Comparison of ENCODE assay signal across 14 mouse cellular contexts in genomic region chr1:88228121-88228520, GRCm38 (mm10). TPM values are rescaled to one million over a fixed set of nuclear protein-coding genes. Genes with fewer than 3 reads are reported as not detected.
DNase-seq lines count a peak whose midpoint lies in the region; ATAC-seq lines count a peak whose summit lies in the region.
"Had no signal": no experiment of that assay in that cellular context is flagged by ENCODE, and none has a peak within 500 bp of the region (broad histone marks: within the 10 kb centered on the region; RNA-seq: fewer than 3 reads in every experiment).

No protein-coding gene starts in this region.

- ATAC-seq in limb, embryonic 13.5 days (ENCODE audit: low FRiP score, low read depth): 0 out of 2 replicates have a peak, but pooled peaks have one; percentile 12
- ATAC-seq: intestine, embryonic 16.5 days had no signal

- no peak overlapping the region for H3K4me2 ChIP-seq in limb, embryonic 13.5 days (replicated peaks)
- H3K4me2 ChIP-seq: forebrain, embryonic 12.5 days; midbrain, embryonic 12.5 days had no signal

- no peaks in the 10 kb centered on the region for H3K36me3 ChIP-seq in limb, embryonic 13.5 days
- no peaks in the 10 kb centered on the region for H3K36me3 ChIP-seq in limb, embryonic 10.5 days
- H3K36me3 ChIP-seq: forebrain, embryonic 12.5 days; midbrain, embryonic 12.5 days had no signal

- DNase-seq in adrenal gland, postnatal 14 days: peak; percentile 6
- DNase-seq in adrenal gland, adult 8-10 months: no peak
- DNase-seq in limb, embryonic 10.5 days (ENCODE audit: low spot score): no peak
- peak; percentile 30 to 75 for DNase-seq in spleen, postnatal 4 days (ENCODE audit: low spot score in 2 of 2)
- DNase-seq in spleen, postnatal 14 days (ENCODE audit: low spot score in 2 of 2): no peak
- DNase-seq in urinary bladder, postnatal 14 days (ENCODE audit: low spot score): peak; percentile 25
- DNase-seq in layer of hippocampus, postnatal 10 days (ENCODE audit: low spot score in 2 of 2): no peak
- DNase-seq: layer of hippocampus, adult 9-11 months had no signal

- WGBS in limb, embryonic 13.5 days: 71% methylated on average over 7 of the region's 7 CpGs
- WGBS in limb, embryonic 10.5 days: 70% methylated on average over 7 of the region's 7 CpGs

- H3K27ac ChIP-seq in limb, embryonic 13.5 days: no peak overlapping the region
- no peak overlapping the region for H3K27ac ChIP-seq in limb, embryonic 10.5 days
- H3K27ac ChIP-seq: forebrain, embryonic 12.5 days; midbrain, embryonic 12.5 days had no signal

- no peaks in the 10 kb centered on the region for H3K4me1 ChIP-seq in limb, embryonic 13.5 days
- no peaks in the 10 kb centered on the region for H3K4me1 ChIP-seq in limb, embryonic 10.5 days
- H3K4me1 ChIP-seq: forebrain, embryonic 12.5 days; midbrain, embryonic 12.5 days had no signal

- no peaks in the 10 kb centered on the region for H3K27me3 ChIP-seq in limb, embryonic 13.5 days
- H3K27me3 ChIP-seq in limb, embryonic 10.5 days (ENCODE audit: low read depth, poor library complexity, severe bottlenecking): no peaks in the 10 kb centered on the region
- H3K27me3 ChIP-seq: forebrain, embryonic 12.5 days; midbrain, embryonic 12.5 days had no signal

- no peak overlapping the region for H3K9ac ChIP-seq in limb, embryonic 13.5 days
- H3K9ac ChIP-seq: forebrain, embryonic 12.5 days; midbrain, embryonic 12.5 days had no signal

- no peak overlapping the region for H3K4me3 ChIP-seq in limb, embryonic 13.5 days
- H3K4me3 ChIP-seq in limb, embryonic 10.5 days: no peak overlapping the region
- H3K4me3 ChIP-seq: forebrain, embryonic 12.5 days; midbrain, embryonic 12.5 days had no signal

- peaks cover 79% of the 10 kb centered on the region for H3K9me3 ChIP-seq in limb, embryonic 13.5 days
- peaks cover 73% of the 10 kb centered on the region for H3K9me3 ChIP-seq in limb, embryonic 10.5 days (replicated peaks)

RNA-seq across cellular contexts. Expression of gene Mroh2a, which starts 1.3 kb away (rescaled TPM):
- 0.04 and 0.26 TPM in 2 replicates for total RNA-seq in adrenal gland, postnatal 14 days (2021)
- total RNA-seq in adrenal gland, adult 8-10 months (2022): under 1 TPM in 2 of 4 experiments, not detected in 2; 0.10 to 0.16 TPM
- polyA plus RNA-seq in limb, embryonic 13.5 days (2015; fragmentation: Nextera tagmentation; extraction: Ambion mirVana): 1.0 and 1.3 TPM in 2 replicates
- 1.2 and 1.3 TPM in 2 replicates for polyA plus RNA-seq in limb, embryonic 10.5 days (2016; fragmentation: Nextera tagmentation; extraction: Ambion mirVana)
- under 1 TPM; 0.07 to 0.87 TPM for total RNA-seq in layer of hippocampus, postnatal 10 days (2021)

RNA-seq across cellular contexts. Expression of gene Ugt1a1, which starts 16.4 kb away (rescaled TPM):
- total RNA-seq in adrenal gland, postnatal 14 days (2021): 11.5 and 47.2 TPM in 2 replicates
- total RNA-seq in adrenal gland, adult 8-10 months (2022): 10 to 100 TPM in 2 of 4 experiments, under 1 TPM in 2; 0.40 to 83.2 (median 28.8) TPM
- polyA plus RNA-seq in limb, embryonic 13.5 days (2015; fragmentation: Nextera tagmentation; extraction: Ambion mirVana): 0.33 and 0.74 TPM in 2 replicates
- 0.13 TPM in 1 of 2 replicates, not detected in the other for polyA plus RNA-seq in limb, embryonic 10.5 days (2016; fragmentation: Nextera tagmentation; extraction: Ambion mirVana)
- total RNA-seq in layer of hippocampus, postnatal 10 days (2021): not detected
- total RNA-seq: ES-E14 had no signal
- polyA plus RNA-seq: forebrain, embryonic 12.5 days; midbrain, embryonic 12.5 days had no signal

RNA-seq across cellular contexts. Expression of gene Dnajb3, which starts 22.5 kb away (rescaled TPM):
- total RNA-seq in adrenal gland, postnatal 14 days (2021): 2.6 and 2.8 TPM in 2 replicates
- 1 to 10 TPM; 1.8 to 4.7 (median 3.3) TPM for total RNA-seq in adrenal gland, adult 8-10 months (2022)
- 13.1 and 13.3 TPM in 2 replicates for polyA plus RNA-seq in limb, embryonic 13.5 days (2015; fragmentation: Nextera tagmentation; extraction: Ambion mirVana)
- polyA plus RNA-seq in limb, embryonic 10.5 days (2016; fragmentation: Nextera tagmentation; extraction: Ambion mirVana): 8.9 and 10.4 TPM in 2 replicates
- 1 to 10 TPM; 3.2 to 5.4 TPM for total RNA-seq in layer of hippocampus, postnatal 10 days (2021)

RNA-seq across cellular contexts. Expression of gene Ugt1a2, which starts 27.7 kb away (rescaled TPM):
- 0.22 and 0.26 TPM in 2 replicates for total RNA-seq in adrenal gland, postnatal 14 days (2021)
- under 1 TPM in 3 of 4 experiments, not detected in 1; 0.24 to 0.51 (median 0.28) TPM for total RNA-seq in adrenal gland, adult 8-10 months (2022)
- polyA plus RNA-seq in limb, embryonic 13.5 days (2015; fragmentation: Nextera tagmentation; extraction: Ambion mirVana): not detected in 2 replicates
- polyA plus RNA-seq in limb, embryonic 10.5 days (2016; fragmentation: Nextera tagmentation; extraction: Ambion mirVana): not detected in 2 replicates
- not detected for total RNA-seq in layer of hippocampus, postnatal 10 days (2021)
- total RNA-seq: ES-E14 had no signal
- polyA plus RNA-seq: forebrain, embryonic 12.5 days; heart, embryonic 16.5 days; intestine, embryonic 16.5 days had no signal

RNA-seq across cellular contexts. Expression of gene Hjurp, which starts 49.3 kb away (rescaled TPM):
- 57.7 and 64.9 TPM in 2 replicates for total RNA-seq in adrenal gland, postnatal 14 days (2021)
- 10 to 100 TPM; 33.0 to 55.0 (median 43.2) TPM for total RNA-seq in adrenal gland, adult 8-10 months (2022)
- 190 and 205 TPM in 2 replicates for polyA plus RNA-seq in limb, embryonic 13.5 days (2015; fragmentation: Nextera tagmentation; extraction: Ambion mirVana)
- polyA plus RNA-seq in limb, embryonic 10.5 days (2016; fragmentation: Nextera tagmentation; extraction: Ambion mirVana): 206 and 245 TPM in 2 replicates
- 10 to 100 TPM; 44.8 to 49.1 TPM for total RNA-seq in layer of hippocampus, postnatal 10 days (2021)

Comparison
In these comparisons a context has a peak if more than half of its experiments do, and no peak if none do; other contexts are left out.
1. DNase-seq: peak in adrenal gland, postnatal 14 days (single experiment), spleen, postnatal 4 days (2 of 2) and urinary bladder, postnatal 14 days (single experiment); none in adrenal gland, adult 8-10 months (single experiment), limb, embryonic 10.5 days (single experiment), spleen, postnatal 14 days (0 of 2) and layer of hippocampus, postnatal 10 days (0 of 2).